Mouse (Mus musculus) gastrocnemius, adult 2 months (tissue): ENCODE results near the gene Anln. TPM values are rescaled to one million over a fixed set of nuclear protein-coding genes. Genes with fewer than 3 reads are reported as not detected.
"Not testable (repeated sequence)": the region's sequence is repeated elsewhere in the genome, so short reads cannot be mapped to it uniquely, and the experiment has no call there.

ENCODE experiments used
- DNase-seq: peaks from one replicate; pipeline ENCODE4 v3.0.0; 2022
- H3K27ac ChIP-seq: fragments of 200-600 bp; 2 replicates; pipeline ENCODE4 v1.8.1; 2022; ENCODE audit warnings: mild to moderate bottlenecking
- H3K4me3 ChIP-seq: fragments of 200-600 bp; 2 replicates; pipeline ENCODE4 v1.8.1; 2022; ENCODE audit warnings: mild to moderate bottlenecking, moderate library complexity
- CTCF ChIP-seq: fragments of 200-600 bp; IDR thresholded peaks from 2 replicates; pipeline ENCODE4 v1.8.1; 2022; ENCODE audit warnings: antibody characterized with exemption, mild to moderate bottlenecking, moderate library complexity
- intact Hi-C: fragments of 180-260 bp; cut with DNase I; formaldehyde crosslinking; loops from one replicate; pipeline ENCODE4 v1.15.1; 2025
- total RNA-seq, 2 experiments: library from RNA; stranded (reverse); gene quantifications; 2 replicates each; pipeline ENCODE4 v1.2.3; 2021

The Anln gene
- total RNA-seq, 2 experiments from 2014 or later, result 0.64 to 0.69 TPM

- DNase-seq, result no peak
- intact Hi-C loops, result no loop called here
- Histone ChIP-seq H3K4me3 (no peak overlapping the region), H3K27ac (no peak overlapping the region)
- TF ChIP-seq CTCF, result no peak
Observed at GRCm38 (mm10) chr9:22337217-22337616, 51.8 kb downstream of the Anln start.

- peak; percentile 93 for TF ChIP-seq CTCF
- intact Hi-C loops, result loop anchor here (5.0 kb wide), 1 partner anchor 100 kb away; the partner anchor contains the start of gene Zfp809
- Histone ChIP-seq H3K4me3 (peak overlapping the region; percentile 85), H3K27ac (peak overlapping the region; percentile 81)
- DNase-seq, result peak; percentile 88
Observed at GRCm38 (mm10) chr9:22327475-22328387, 61.3 kb downstream of the Anln start.

GRCm38 (mm10) chr9:22327099-22327474 is 61.9 kb downstream of the Anln start:
- Histone ChIP-seq H3K4me3 (peak overlapping the region; percentile 85), H3K27ac (peak overlapping the region; percentile 81)
- DNase-seq, result peak; percentile 23
- intact Hi-C loops, result loop anchor here (5.0 kb wide), 1 partner anchor 100 kb away; the partner anchor contains the start of gene Zfp809
- no peak for TF ChIP-seq CTCF

GRCm38 (mm10) chr9:22324579-22324978 is 64.4 kb downstream of the Anln start:
- intact Hi-C loops, result no loop called here
- DNase-seq, result no peak
- H3K4me3 ChIP-seq, result no peak overlapping the region
- no peak for TF ChIP-seq CTCF
- H3K27ac ChIP-seq, result no peak overlapping the region

GRCm38 (mm10) chr9:22322381-22323211 is 66.4 kb downstream of the Anln start:
- no peak overlapping the region for H3K4me3 ChIP-seq
- TF ChIP-seq CTCF, result no peak
- intact Hi-C loops, result no loop called here
- DNase-seq, result no peak
- no peak overlapping the region for H3K27ac ChIP-seq

- Histone ChIP-seq H3K4me3 (no peak overlapping the region), H3K27ac (no peak overlapping the region)
- intact Hi-C loops, result no loop called here
- TF ChIP-seq CTCF, result no peak
- DNase-seq, result no peak
Observed at GRCm38 (mm10) chr9:22319109-22319508, 69.9 kb downstream of the Anln start.

GRCm38 (mm10) chr9:22316047-22316446 is 72.9 kb downstream of the Anln start:
- intact Hi-C loops, H3K27ac ChIP-seq: not testable (repeated sequence)

GRCm38 (mm10) chr9:22314066-22314465 is 74.9 kb downstream of the Anln start:
- intact Hi-C loops, result no loop called here
- DNase-seq, result no peak
- Histone ChIP-seq H3K27ac (no peak overlapping the region), H3K4me3 (no peak overlapping the region)
- no peak for TF ChIP-seq CTCF

More at GRCm38 (mm10) chr9:22316047-22316446, 72.9 kb downstream of the Anln start:
- not testable (repeated sequence) for H3K4me3 ChIP-seq, DNase-seq

GRCm38 (mm10) chr9:22313218-22313617 is 75.8 kb downstream of the Anln start:
- DNase-seq, result no peak
- intact Hi-C loops, result loop anchor here (2.0 kb wide), 1 partner anchor 16 kb away; no protein-coding TSS in a partner anchor
- Histone ChIP-seq H3K27ac (no peak overlapping the region), H3K4me3 (no peak overlapping the region)
- no peak for TF ChIP-seq CTCF

- H3K27ac ChIP-seq, result no peak overlapping the region
- intact Hi-C loops, result no loop called here
- no peak overlapping the region for H3K4me3 ChIP-seq
- DNase-seq, result no peak
- no peak for TF ChIP-seq CTCF
Observed at GRCm38 (mm10) chr9:22309651-22310050, 79.3 kb downstream of the Anln start.

- intact Hi-C loops, DNase-seq: not testable (repeated sequence)
- peak overlapping the region; percentile 83 for H3K27ac ChIP-seq
- H3K4me3 ChIP-seq, result peak overlapping the region; percentile 91
Observed at GRCm38 (mm10) chr9:22307920-22308262, 81.1 kb downstream of the Anln start.

GRCm38 (mm10) chr9:22307156-22307919 is 81.7 kb downstream of the Anln start, which contains the start of gene Zfp810:
Gene Zfp810 (minus strand): TSS chr9:22307648.
- H3K27ac ChIP-seq, result peak within 1 kb of the TSS; percentile 83
- DNase-seq, result peak; percentile 87
- peak within 1 kb of the TSS; percentile 91 for H3K4me3 ChIP-seq
- no peak for TF ChIP-seq CTCF
- intact Hi-C loops, result no loop called here
